Mouse (Mus musculus): ENCODE data around the gene Gm10570. TPM values are rescaled to one million over a fixed set of nuclear protein-coding genes. Genes with fewer than 3 reads are reported as not detected.

Gene Gm10570
- polyA plus RNA-seq, 1 experiment from 2014 or later, result 0.25 TPM

- no peak for ATAC-seq
- H3K9ac ChIP-seq (replicated peaks; ENCODE audit: low read depth), result no peak overlapping the region
- 49% methylated on average over 8 of the region's 8 CpGs for WGBS
Measured at GRCm38 (mm10) chr4:130309254-130309653, 780 bp upstream of the Gm10570 start.

GRCm38 (mm10) chr4:130307851-130308230 is 633 bp downstream of the Gm10570 start:
- peaks cover 8% of the 10 kb centered on the region; the same call in 1 of the 2 replicates for H3K4me1 ChIP-seq (ENCODE audit: insufficient read depth, low read depth, low read length)
- H3K9ac ChIP-seq (replicated peaks; ENCODE audit: low read depth), result no peak overlapping the region
- H3K36me3 ChIP-seq (ENCODE audit: insufficient read depth, low read length), result no peaks in the 10 kb centered on the region
- ATAC-seq, result peak; percentile 90
- H3K9me3 ChIP-seq (ENCODE audit: low read length), result no peaks in the 10 kb centered on the region
- H3K4me2 ChIP-seq (replicated peaks; ENCODE audit: low read depth, low read length), result peak overlapping the region; percentile 82
- no peak overlapping the region for H3K27ac ChIP-seq (ENCODE audit: low read length)
- H3K27me3 ChIP-seq (replicated peaks; ENCODE audit: insufficient read depth, low read length), result peaks cover 11% of the 10 kb centered on the region; the same call in 1 of the 2 replicates
- peak overlapping the region; percentile 46 for H3K4me3 ChIP-seq (ENCODE audit: low read depth, low read length)
- peak; percentile 87 for DNase-seq (ENCODE audit: low spot score)
- WGBS, result 0% methylated on average over 23 of the region's 23 CpGs
- no peak for TF ChIP-seq EP300 (IDR thresholded peaks at IDR 0.05)
- TF ChIP-seq CTCF (IDR thresholded peaks at IDR 0.05), result peak; percentile 32

More at GRCm38 (mm10) chr4:130309254-130309653, 780 bp upstream of the Gm10570 start:
- peaks cover 8% of the 10 kb centered on the region; the same call in 1 of the 2 replicates for H3K4me1 ChIP-seq (ENCODE audit: insufficient read depth, low read depth, low read length)
- H3K9me3 ChIP-seq (ENCODE audit: low read length), result no peaks in the 10 kb centered on the region
- no peaks in the 10 kb centered on the region for H3K36me3 ChIP-seq (ENCODE audit: insufficient read depth, low read length)
- H3K27ac ChIP-seq (ENCODE audit: low read length), result no peak overlapping the region
- TF ChIP-seq CTCF (IDR thresholded peaks at IDR 0.05), result no peak
- TF ChIP-seq EP300 (IDR thresholded peaks at IDR 0.05), result no peak
- no peak for DNase-seq (ENCODE audit: low spot score)
- peak overlapping the region; percentile 82; the same call in 1 of the 2 replicates for H3K4me2 ChIP-seq (replicated peaks; ENCODE audit: low read depth, low read length)
- H3K27me3 ChIP-seq (replicated peaks; ENCODE audit: insufficient read depth, low read length), result peaks cover 11% of the 10 kb centered on the region; the same call in 1 of the 2 replicates
- peak overlapping the region; percentile 46; the same call in 1 of the 2 replicates for H3K4me3 ChIP-seq (ENCODE audit: low read depth, low read length)

GRCm38 (mm10) chr4:130306796-130307630 is 1.5 kb downstream of the Gm10570 start:
- H3K9ac ChIP-seq (replicated peaks; ENCODE audit: low read depth), result no peak overlapping the region
- no peak overlapping the region for H3K27ac ChIP-seq (ENCODE audit: low read length)
- DNase-seq (ENCODE audit: low spot score) (no peak), ATAC-seq (no peak)
- no peak overlapping the region for H3K4me3 ChIP-seq (ENCODE audit: low read depth, low read length)
- TF ChIP-seq EP300 (IDR thresholded peaks at IDR 0.05) (no peak), CTCF (IDR thresholded peaks at IDR 0.05) (no peak)
- peaks cover 8% of the 10 kb centered on the region; the same call in 1 of the 2 replicates for H3K4me1 ChIP-seq (ENCODE audit: insufficient read depth, low read depth, low read length)
- no peak overlapping the region for H3K4me2 ChIP-seq (replicated peaks; ENCODE audit: low read depth, low read length)
- peaks cover 11% of the 10 kb centered on the region; the same call in 1 of the 2 replicates for H3K27me3 ChIP-seq (replicated peaks; ENCODE audit: insufficient read depth, low read length)
- WGBS, result 70% methylated on average over 10 of the region's 10 CpGs
- H3K36me3 ChIP-seq (ENCODE audit: insufficient read depth, low read length), result no peaks in the 10 kb centered on the region
- no peaks in the 10 kb centered on the region for H3K9me3 ChIP-seq (ENCODE audit: low read length)

- no peak for ATAC-seq
- H3K9me3 ChIP-seq (ENCODE audit: low read length), result no peaks in the 10 kb centered on the region
- WGBS, result 33% methylated on average over 3 of the region's 3 CpGs
Measured at GRCm38 (mm10) chr4:130304746-130305145, 3.7 kb downstream of the Gm10570 start.

GRCm38 (mm10) chr4:130302285-130302870 is 6.1 kb downstream of the Gm10570 start:
- H3K4me3 ChIP-seq (ENCODE audit: low read depth, low read length), result no peak overlapping the region
- no peaks in the 10 kb centered on the region for H3K9me3 ChIP-seq (ENCODE audit: low read length)
- no peaks in the 10 kb centered on the region for H3K36me3 ChIP-seq (ENCODE audit: insufficient read depth, low read length)
- no peaks in the 10 kb centered on the region for H3K27me3 ChIP-seq (replicated peaks; ENCODE audit: insufficient read depth, low read length)
- DNase-seq (ENCODE audit: low spot score) (peak; percentile 82), ATAC-seq (peak; percentile 92)
- TF ChIP-seq CTCF (IDR thresholded peaks at IDR 0.05), result no peak
- TF ChIP-seq EP300 (IDR thresholded peaks at IDR 0.05), result peak; percentile 73
- WGBS, result 39% methylated on average over 12 of the region's 12 CpGs
- no peak overlapping the region for H3K9ac ChIP-seq (replicated peaks; ENCODE audit: low read depth)
- no peak overlapping the region for H3K4me2 ChIP-seq (replicated peaks; ENCODE audit: low read depth, low read length)
- no peak overlapping the region for H3K27ac ChIP-seq (ENCODE audit: low read length)
- no peaks in the 10 kb centered on the region for H3K4me1 ChIP-seq (ENCODE audit: insufficient read depth, low read depth, low read length)

More at GRCm38 (mm10) chr4:130304746-130305145, 3.7 kb downstream of the Gm10570 start:
- Histone ChIP-seq H3K4me1 (ENCODE audit: insufficient read depth, low read depth, low read length) (peaks cover 8% of the 10 kb centered on the region; the same call in 1 of the 2 replicates), H3K27me3 (replicated peaks; ENCODE audit: insufficient read depth, low read length) (peaks cover 7% of the 10 kb centered on the region; the same call in 1 of the 2 replicates), H3K4me3 (ENCODE audit: low read depth, low read length) (no peak overlapping the region), H3K36me3 (ENCODE audit: insufficient read depth, low read length) (no peaks in the 10 kb centered on the region), H3K4me2 (replicated peaks; ENCODE audit: low read depth, low read length) (no peak overlapping the region), H3K9ac (replicated peaks; ENCODE audit: low read depth) (no peak overlapping the region), H3K27ac (ENCODE audit: low read length) (no peak overlapping the region)
- no peak for DNase-seq (ENCODE audit: low spot score)
- TF ChIP-seq CTCF (IDR thresholded peaks at IDR 0.05), result no peak
- TF ChIP-seq EP300 (IDR thresholded peaks at IDR 0.05), result no peak

GRCm38 (mm10) chr4:130299629-130300018 is 8.8 kb downstream of the Gm10570 start:
- no peak overlapping the region for H3K4me3 ChIP-seq (ENCODE audit: low read depth, low read length)
- H3K27ac ChIP-seq (ENCODE audit: low read length), result no peak overlapping the region
- 64% methylated on average over 8 of the region's 8 CpGs for WGBS
- no peak for TF ChIP-seq EP300 (IDR thresholded peaks at IDR 0.05)
- no peak for TF ChIP-seq CTCF (IDR thresholded peaks at IDR 0.05)
- peaks cover 3% of the 10 kb centered on the region; the same call in 1 of the 2 replicates for H3K4me1 ChIP-seq (ENCODE audit: insufficient read depth, low read depth, low read length)
- no peak for DNase-seq (ENCODE audit: low spot score)
- H3K9me3 ChIP-seq (ENCODE audit: low read length), result no peaks in the 10 kb centered on the region
- ATAC-seq, result no peak
- no peak overlapping the region for H3K9ac ChIP-seq (replicated peaks; ENCODE audit: low read depth)
- H3K4me2 ChIP-seq (replicated peaks; ENCODE audit: low read depth, low read length), result no peak overlapping the region
- no peaks in the 10 kb centered on the region for H3K27me3 ChIP-seq (replicated peaks; ENCODE audit: insufficient read depth, low read length)
- H3K36me3 ChIP-seq (ENCODE audit: insufficient read depth, low read length), result no peaks in the 10 kb centered on the region
